Mouse (Mus musculus) 3T3-L1 (cell line): ENCODE measurements around the gene Cdk8.
A peak's percentile ranks its signal among the peaks of the same experiment; 100 is the strongest.

Experiments
- DNase-seq: peaks from one replicate; pipeline ENCODE4 v3.0.0-alpha.2; 2015; ENCODE audit warnings: low read depth, low spot score

The Cdk8 gene

DNA sequence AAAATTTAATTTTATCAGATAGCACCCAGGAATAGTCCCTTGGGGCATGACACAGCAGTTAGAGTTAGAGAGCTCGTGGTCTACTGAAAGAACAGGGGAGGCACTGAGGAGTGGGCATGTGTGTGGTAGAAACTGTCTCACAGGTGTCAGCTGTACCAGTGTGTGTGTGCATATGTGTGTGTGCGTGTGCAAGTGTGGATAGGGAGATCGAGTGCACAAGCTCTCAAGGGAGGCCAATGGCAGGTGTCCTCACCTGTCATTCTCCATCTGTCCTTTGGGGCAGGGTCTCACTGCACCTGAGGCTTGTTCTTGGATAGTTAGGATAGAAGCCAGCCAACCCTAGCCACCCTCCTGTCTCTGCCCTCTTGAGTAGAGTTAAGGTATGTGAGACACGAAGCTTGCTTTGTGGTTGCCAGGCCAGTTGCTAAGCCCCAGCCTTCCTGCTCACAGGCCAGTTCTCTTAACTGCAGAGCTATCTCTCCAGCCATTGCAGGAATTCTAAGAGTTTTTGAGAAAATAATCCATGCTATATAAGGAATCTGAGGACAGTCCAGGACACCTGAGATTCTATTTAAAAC is 50.3 kb downstream of the Cdk8 start:
- DNase-seq, result no peak

DNA sequence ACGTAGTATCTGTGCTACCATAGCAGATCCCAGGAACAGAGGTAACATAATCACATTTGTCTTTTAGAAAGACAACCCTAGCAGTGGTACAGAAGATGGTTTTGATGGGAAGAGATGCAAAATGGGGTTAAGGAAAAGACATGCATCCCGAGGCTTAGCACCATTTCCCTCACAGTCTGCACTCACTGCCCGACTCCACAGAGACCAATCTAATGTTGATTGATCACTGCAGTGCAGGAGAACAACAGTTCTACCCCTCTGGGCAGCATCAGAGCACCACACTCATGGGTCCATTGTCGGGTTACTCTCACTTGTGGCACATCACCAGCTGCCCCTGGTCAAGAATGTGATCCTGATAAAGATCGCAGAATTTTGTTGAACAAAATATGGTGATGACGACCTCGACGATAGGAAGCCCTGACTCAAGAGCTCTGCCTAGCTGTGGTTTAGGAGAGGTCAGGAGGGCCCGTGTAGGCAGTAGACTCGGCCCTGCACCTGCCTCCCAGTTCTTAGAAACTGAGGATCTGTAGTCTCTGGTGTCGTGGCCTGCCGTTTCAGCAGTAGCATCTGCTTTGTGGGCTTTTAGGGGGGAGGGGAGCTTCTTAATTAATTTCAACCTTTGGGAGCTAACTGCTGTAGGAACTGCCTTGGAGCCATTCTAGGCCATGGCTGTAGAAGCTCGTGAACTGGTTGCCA is 51.0 kb downstream of the Cdk8 start:
- no peak for DNase-seq

GRCm38 (mm10) chr5:146283899-146284298 is 52.9 kb downstream of the Cdk8 start:
- no peak for DNase-seq

DNA sequence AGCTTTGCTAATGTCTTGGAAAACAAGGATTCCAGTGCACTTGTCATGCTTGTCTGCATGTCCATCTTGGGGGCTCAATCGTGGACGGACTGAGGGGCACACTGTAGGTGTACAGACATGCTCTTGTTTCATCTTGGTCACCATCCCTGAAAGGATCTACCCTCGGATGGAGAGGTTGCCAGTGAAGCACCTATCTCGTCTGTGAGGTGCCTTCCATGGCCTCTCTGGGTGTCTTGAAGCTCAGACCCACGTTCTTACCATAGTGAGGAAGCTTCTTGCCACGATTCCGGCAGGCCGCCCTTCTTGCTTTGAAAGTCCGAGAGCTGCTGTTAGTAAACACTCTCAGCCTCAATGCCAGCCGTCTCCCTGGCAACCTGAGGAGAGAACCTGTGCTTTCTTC is 56.4 kb downstream of the Cdk8 start:
- DNase-seq, result no peak

GRCm38 (mm10) chr5:146288048-146288501 is 57.0 kb downstream of the Cdk8 start:
- no peak for DNase-seq

- DNase-seq, result no peak
Observed at GRCm38 (mm10) chr5:146289921-146290320, 58.9 kb downstream of the Cdk8 start.

DNA sequence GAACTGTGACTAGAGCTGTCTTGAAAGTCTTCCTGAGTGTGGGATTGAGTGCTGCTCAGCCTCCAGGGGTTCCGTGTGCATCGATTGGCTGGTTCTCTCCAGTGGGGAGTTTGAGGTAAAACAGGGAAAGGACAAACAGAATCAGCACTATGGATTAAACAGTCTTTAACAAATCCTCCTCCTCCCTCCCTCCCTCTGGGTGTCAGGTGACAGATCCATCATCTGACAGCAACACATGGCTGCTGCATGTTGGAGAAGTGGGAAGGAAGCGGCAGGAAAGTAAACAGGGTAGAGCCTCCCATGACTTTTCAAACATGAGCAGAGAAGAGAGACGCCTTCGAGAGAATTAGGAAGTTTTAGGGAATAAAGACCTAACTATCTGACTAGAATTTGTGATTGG is 59.4 kb downstream of the Cdk8 start:
- DNase-seq, result no peak

GRCm38 (mm10) chr5:146291560-146291959 is 60.5 kb downstream of the Cdk8 start:
- DNase-seq, result no peak

GRCm38 (mm10) chr5:146292896-146293680 is 62.1 kb downstream of the Cdk8 start:
- no peak for DNase-seq

GRCm38 (mm10) chr5:146293919-146294700 is 63.1 kb downstream of the Cdk8 start:
- DNase-seq, result no peak

DNA sequence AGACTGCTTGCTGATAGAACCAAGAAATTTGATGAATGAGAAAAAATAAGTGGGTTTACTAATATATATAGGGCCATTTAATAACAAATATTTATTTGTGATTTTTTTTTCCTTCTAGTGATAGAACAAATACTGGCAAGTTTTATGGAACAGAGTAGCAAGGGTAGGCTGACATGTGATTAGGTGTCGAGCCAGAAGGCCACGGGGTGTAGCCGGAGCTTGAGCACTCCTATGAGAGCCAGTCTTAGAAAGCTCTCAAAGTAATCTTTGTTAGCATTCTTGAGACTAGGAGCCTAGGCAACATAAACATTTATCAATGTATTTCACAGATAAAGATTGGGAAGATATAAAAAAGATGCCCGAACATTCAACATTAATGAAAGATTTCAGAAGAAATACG is 63.8 kb downstream of the Cdk8 start:
- DNase-seq, result no peak

DNA sequence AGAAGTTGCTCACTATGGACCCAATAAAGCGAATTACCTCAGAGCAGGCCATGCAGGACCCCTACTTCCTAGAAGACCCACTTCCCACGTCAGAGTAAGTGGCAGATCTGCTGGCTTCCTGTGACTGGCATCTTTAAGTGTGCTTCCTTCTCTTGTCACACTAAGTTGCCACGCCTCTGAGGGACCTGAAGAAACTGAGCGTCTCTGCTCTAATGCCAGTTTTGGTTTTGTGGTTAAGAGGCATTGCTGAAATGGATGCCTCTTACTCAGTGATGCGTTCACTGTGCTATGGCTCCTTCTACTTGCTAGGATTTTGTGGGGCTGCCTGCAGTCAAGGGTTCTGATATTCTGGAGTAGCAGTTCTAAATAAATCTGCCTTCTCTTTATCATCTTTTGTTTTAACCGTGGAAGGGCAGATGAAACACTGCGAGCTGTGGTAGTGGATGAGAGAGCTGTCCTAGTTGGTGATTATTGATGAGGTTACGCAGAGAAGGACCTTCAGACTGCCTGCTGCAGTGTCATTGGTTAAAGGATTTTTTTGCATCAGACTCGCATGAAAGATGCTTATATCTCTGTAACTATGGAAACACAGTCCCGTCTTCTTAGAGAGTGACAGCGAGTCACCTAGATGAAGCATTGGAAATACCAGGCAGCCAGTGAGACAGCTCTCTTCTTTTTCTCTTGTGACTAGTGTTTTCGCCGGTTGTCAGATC is 67.9 kb downstream of the Cdk8 start:
- peak; percentile 57 for DNase-seq

GRCm38 (mm10) chr5:146299520-146299870 is 68.5 kb downstream of the Cdk8 start:
- DNase-seq, result no peak

- DNase-seq, result peak; percentile 83
Observed at GRCm38 (mm10) chr5:146303470-146303869, 72.4 kb downstream of the Cdk8 start.

DNA sequence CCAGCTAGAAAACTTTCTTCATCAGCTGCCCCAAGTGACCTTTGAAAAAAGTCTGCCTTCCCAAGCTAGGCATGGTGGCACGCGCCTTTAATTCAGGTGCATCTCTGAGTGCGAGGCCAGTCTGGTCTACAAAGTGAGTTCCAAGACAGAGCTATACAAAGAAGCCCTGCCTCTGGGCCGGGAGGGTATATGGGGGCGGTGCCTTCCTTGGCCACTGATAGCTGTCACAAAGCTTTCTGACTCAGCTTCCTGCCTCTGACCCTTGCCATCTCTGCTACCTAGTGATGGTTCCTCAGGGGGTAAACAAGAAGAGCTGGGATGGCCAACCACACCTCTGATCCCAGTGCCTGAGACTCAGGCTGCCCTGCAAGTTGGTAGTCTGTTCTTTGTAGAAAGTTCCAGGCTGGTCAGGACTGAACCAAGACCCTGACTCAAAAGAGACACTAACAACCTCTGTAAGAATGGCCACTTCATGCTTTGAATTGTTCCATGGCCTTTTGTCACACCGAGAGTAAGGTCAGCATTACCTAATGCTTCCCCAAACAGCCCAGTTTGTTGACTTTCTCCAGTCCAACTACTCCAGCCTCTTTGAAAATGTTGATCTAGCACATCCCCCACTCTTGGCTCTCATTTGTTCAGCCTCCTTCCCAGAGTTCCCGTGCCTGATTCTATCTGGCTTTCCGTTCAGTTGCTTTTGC is 76.2 kb downstream of the Cdk8 start:
- DNase-seq, result no peak

DNA sequence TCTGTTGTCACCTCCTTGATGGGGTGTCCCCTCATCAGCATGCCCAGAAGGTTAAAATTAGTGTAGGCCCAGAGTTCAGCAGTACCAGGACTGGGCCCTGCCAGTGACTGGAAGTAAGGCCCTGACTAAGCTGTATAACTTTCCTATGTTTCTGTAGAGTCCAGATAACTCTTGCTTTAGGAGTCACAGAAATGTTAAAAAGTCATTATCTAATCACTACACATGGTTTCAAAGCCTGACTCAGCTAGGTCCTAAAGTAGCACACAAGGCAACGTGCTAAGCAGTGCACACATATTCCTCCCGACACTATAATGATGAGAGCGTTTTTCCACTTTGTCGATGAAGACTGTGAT is 76.7 kb downstream of the Cdk8 start:
- DNase-seq, result no peak

GRCm38 (mm10) chr5:146314538-146314937 is 83.5 kb downstream of the Cdk8 start:
- no peak for DNase-seq

GRCm38 (mm10) chr5:146315268-146315921 is 84.4 kb downstream of the Cdk8 start:
- DNase-seq, result no peak

DNA sequence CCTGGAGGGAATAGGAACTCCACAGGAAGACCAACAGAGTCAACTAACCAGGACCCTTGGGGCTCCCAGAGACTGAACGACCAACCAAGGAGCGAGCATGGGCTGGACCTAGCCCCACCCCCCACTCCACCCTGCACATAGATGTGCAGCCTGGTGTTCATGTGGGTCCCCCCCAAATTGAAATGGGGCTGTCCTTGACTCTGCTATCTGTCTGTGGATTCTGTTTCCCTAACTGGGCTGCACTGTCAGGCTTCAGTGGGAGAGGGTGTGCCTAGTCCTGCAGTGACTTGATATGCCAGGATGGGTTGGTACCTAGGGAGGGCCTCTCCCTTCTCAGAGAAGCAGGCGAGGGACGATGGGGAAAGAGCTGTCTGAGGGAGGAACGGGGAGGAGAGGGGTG is 85.3 kb downstream of the Cdk8 start:
- DNase-seq, result no peak

DNA sequence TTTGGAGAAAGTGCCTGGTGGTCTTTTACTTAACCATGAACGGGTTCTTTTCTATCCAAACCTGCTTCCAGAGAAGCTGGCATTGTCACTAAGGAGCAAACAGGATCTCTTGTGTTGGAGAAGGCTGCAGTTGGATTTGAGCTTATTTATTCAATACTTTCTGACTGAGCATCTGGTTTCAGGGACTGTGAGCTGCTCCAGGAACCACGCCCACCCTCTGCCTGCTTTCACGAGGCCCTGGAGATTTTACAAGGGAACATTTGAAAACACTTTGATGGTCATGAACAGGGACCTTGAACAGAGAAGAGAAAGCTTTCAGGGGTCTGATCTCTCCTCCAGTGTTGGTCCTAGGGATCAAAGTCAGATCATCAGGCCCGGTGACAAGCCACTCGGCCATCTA is 87.0 kb downstream of the Cdk8 start:
- no peak for DNase-seq
